Mouse (Mus musculus): ENCODE results near the gene Abhd4. TPM values are rescaled to one million over a fixed set of nuclear protein-coding genes. Genes with fewer than 3 reads are reported as not detected.

The Abhd4 gene
- polyA plus RNA-seq, 1 experiment from 2014 or later = 40.2 TPM

- no peak for DNase-seq (ENCODE audit: low spot score)
- Histone ChIP-seq H3K9me3 (ENCODE audit: control insufficient read depth, low read length) (no peaks in the 10 kb centered on the region), H3K4me3 (ENCODE audit: low read depth, low read length) (no peak overlapping the region), H3K27me3 (ENCODE audit: control insufficient read depth, insufficient read depth, low read length) (no peaks in the 10 kb centered on the region), H3K4me2 (replicated peaks; ENCODE audit: low read depth) (no peak overlapping the region), H3K27ac (replicated peaks) (no peak overlapping the region), H3K4me1 (replicated peaks; ENCODE audit: control insufficient read depth, insufficient read depth) (no peaks in the 10 kb centered on the region), H3K36me3 (ENCODE audit: control insufficient read depth, insufficient read depth, low read length) (peaks cover 5% of the 10 kb centered on the region), H3K9ac (ENCODE audit: low read length) (no peak overlapping the region)
- ATAC-seq (ENCODE audit: low FRiP score, low TSS enrichment) = no peak
- 90% methylated on average over 3 of the region's 3 CpGs for WGBS
- TF ChIP-seq CTCF (IDR thresholded peaks at IDR 0.05; ENCODE audit: low read depth) = no peak
- no peak for TF ChIP-seq EP300 (optimal IDR thresholded peaks at IDR 0.05)
Observed at GRCm38 (mm10) chr14:54272696-54273095, 18.7 kb downstream of the Abhd4 start.

GRCm38 (mm10) chr14:54276446-54276845, 22.5 kb downstream of the Abhd4 start:
- H3K4me3 ChIP-seq (ENCODE audit: low read depth, low read length) = no peak overlapping the region
- no peak overlapping the region for H3K4me2 ChIP-seq (replicated peaks; ENCODE audit: low read depth)
- no peaks in the 10 kb centered on the region for H3K36me3 ChIP-seq (ENCODE audit: control insufficient read depth, insufficient read depth, low read length)
- WGBS = 90% methylated on average over 2 of the region's 2 CpGs
- no peaks in the 10 kb centered on the region for H3K4me1 ChIP-seq (replicated peaks; ENCODE audit: control insufficient read depth, insufficient read depth)
- TF ChIP-seq CTCF (IDR thresholded peaks at IDR 0.05; ENCODE audit: low read depth) = no peak
- no peak for TF ChIP-seq EP300 (optimal IDR thresholded peaks at IDR 0.05)
- no peak overlapping the region for H3K9ac ChIP-seq (ENCODE audit: low read length)
- no peak overlapping the region for H3K27ac ChIP-seq (replicated peaks)
- no peaks in the 10 kb centered on the region for H3K27me3 ChIP-seq (ENCODE audit: control insufficient read depth, insufficient read depth, low read length)
- no peaks in the 10 kb centered on the region for H3K9me3 ChIP-seq (ENCODE audit: control insufficient read depth, low read length)
- ATAC-seq (ENCODE audit: low FRiP score, low TSS enrichment) (no peak), DNase-seq (ENCODE audit: low spot score) (no peak)

- 63% methylated on average over 1 of the region's 1 CpGs for WGBS
- ATAC-seq (ENCODE audit: low FRiP score, low TSS enrichment) = no peak
- H3K27me3 ChIP-seq (ENCODE audit: control insufficient read depth, insufficient read depth, low read length) = no peaks in the 10 kb centered on the region
- H3K36me3 ChIP-seq (ENCODE audit: control insufficient read depth, insufficient read depth, low read length) = no peaks in the 10 kb centered on the region
- no peak within 1 kb of the TSS for H3K9ac ChIP-seq (ENCODE audit: low read length)
- H3K27ac ChIP-seq (replicated peaks) = no peak within 1 kb of the TSS
- H3K4me3 ChIP-seq (ENCODE audit: low read depth, low read length) = no peak within 1 kb of the TSS
- DNase-seq (ENCODE audit: low spot score) = no peak
- H3K9me3 ChIP-seq (ENCODE audit: control insufficient read depth, low read length) = no peaks in the 10 kb centered on the region
- H3K4me1 ChIP-seq (replicated peaks; ENCODE audit: control insufficient read depth, insufficient read depth) = no peaks in the 10 kb centered on the region
- no peak within 1 kb of the TSS for H3K4me2 ChIP-seq (replicated peaks; ENCODE audit: low read depth)
- no peak for TF ChIP-seq CTCF (IDR thresholded peaks at IDR 0.05; ENCODE audit: low read depth)
Observed at GRCm38 (mm10) chr14:54284839-54285238, 30.9 kb downstream of the Abhd4 start, which contains the start of gene Olfr49. Gene Olfr49 (minus strand): TSS chr14:54284939.

GRCm38 (mm10) chr14:54300136-54300535, 46.1 kb downstream of the Abhd4 start:
- Histone ChIP-seq H3K4me1 (replicated peaks; ENCODE audit: control insufficient read depth, insufficient read depth) (no peaks in the 10 kb centered on the region), H3K4me3 (ENCODE audit: low read depth, low read length) (no peak overlapping the region), H3K9me3 (ENCODE audit: control insufficient read depth, low read length) (no peaks in the 10 kb centered on the region), H3K9ac (ENCODE audit: low read length) (no peak overlapping the region), H3K27me3 (ENCODE audit: control insufficient read depth, insufficient read depth, low read length) (no peaks in the 10 kb centered on the region), H3K27ac (replicated peaks) (no peak overlapping the region), H3K4me2 (replicated peaks; ENCODE audit: low read depth) (no peak overlapping the region), H3K36me3 (ENCODE audit: control insufficient read depth, insufficient read depth, low read length) (no peaks in the 10 kb centered on the region)
- WGBS = 76% methylated on average over 5 of the region's 5 CpGs
- no peak for TF ChIP-seq CTCF (IDR thresholded peaks at IDR 0.05; ENCODE audit: low read depth)
- no peak for TF ChIP-seq EP300 (optimal IDR thresholded peaks at IDR 0.05)
- no peak for ATAC-seq (ENCODE audit: low FRiP score, low TSS enrichment)
- DNase-seq (ENCODE audit: low spot score) = no peak

- no peak for ATAC-seq (ENCODE audit: low FRiP score, low TSS enrichment)
- Histone ChIP-seq H3K27me3 (ENCODE audit: control insufficient read depth, insufficient read depth, low read length) (no peaks in the 10 kb centered on the region), H3K4me3 (ENCODE audit: low read depth, low read length) (no peak overlapping the region), H3K9ac (ENCODE audit: low read length) (no peak overlapping the region), H3K36me3 (ENCODE audit: control insufficient read depth, insufficient read depth, low read length) (no peaks in the 10 kb centered on the region), H3K27ac (replicated peaks) (no peak overlapping the region), H3K4me2 (replicated peaks; ENCODE audit: low read depth) (no peak overlapping the region), H3K4me1 (replicated peaks; ENCODE audit: control insufficient read depth, insufficient read depth) (no peaks in the 10 kb centered on the region), H3K9me3 (ENCODE audit: control insufficient read depth, low read length) (no peaks in the 10 kb centered on the region)
- no peak for TF ChIP-seq CTCF (IDR thresholded peaks at IDR 0.05; ENCODE audit: low read depth)
- no peak for TF ChIP-seq EP300 (optimal IDR thresholded peaks at IDR 0.05)
- DNase-seq (ENCODE audit: low spot score) = no peak
- WGBS = 84% methylated on average over 3 of the region's 3 CpGs
Observed at GRCm38 (mm10) chr14:54300676-54301075, 46.7 kb downstream of the Abhd4 start.

- H3K4me3 ChIP-seq (ENCODE audit: low read depth, low read length) = no peak overlapping the region
- H3K36me3 ChIP-seq (ENCODE audit: control insufficient read depth, insufficient read depth, low read length) = no peaks in the 10 kb centered on the region
- H3K4me2 ChIP-seq (replicated peaks; ENCODE audit: low read depth) = no peak overlapping the region
- H3K9ac ChIP-seq (ENCODE audit: low read length) = no peak overlapping the region
- DNase-seq (ENCODE audit: low spot score) (no peak), ATAC-seq (ENCODE audit: low FRiP score, low TSS enrichment) (no peak)
- no peak overlapping the region for H3K27ac ChIP-seq (replicated peaks)
- no peaks in the 10 kb centered on the region for H3K9me3 ChIP-seq (ENCODE audit: control insufficient read depth, low read length)
- TF ChIP-seq CTCF (IDR thresholded peaks at IDR 0.05; ENCODE audit: low read depth) = no peak
- TF ChIP-seq EP300 (optimal IDR thresholded peaks at IDR 0.05) = no peak
- whole genome bisulfite sequencing = 27% methylated on average over 3 of the region's 3 CpGs
- H3K27me3 ChIP-seq (ENCODE audit: control insufficient read depth, insufficient read depth, low read length) = no peaks in the 10 kb centered on the region
- no peaks in the 10 kb centered on the region for H3K4me1 ChIP-seq (replicated peaks; ENCODE audit: control insufficient read depth, insufficient read depth)
Observed at GRCm38 (mm10) chr14:54311763-54312162, 57.8 kb downstream of the Abhd4 start.

Other genes starting within 250 kb of the Abhd4 start
- 397 and 433 TPM in 2 replicates for gene Dad1, start 84 bp upstream of the Abhd4 start, polyA plus RNA-seq (2015; fragmentation: Nextera tagmentation; extraction: Ambion mirVana)
- 0.02 and 0.16 TPM in 2 replicates for gene Olfr49, start 30.8 kb downstream of the Abhd4 start, polyA plus RNA-seq (2015; fragmentation: Nextera tagmentation; extraction: Ambion mirVana)
- 30.5 and 31.7 TPM in 2 replicates for gene Oxa1l, start 106.6 kb downstream of the Abhd4 start, polyA plus RNA-seq (2015; fragmentation: Nextera tagmentation; extraction: Ambion mirVana)
- 9.3 and 9.5 TPM in 2 replicates for gene Slc7a7, start 163.6 kb downstream of the Abhd4 start, polyA plus RNA-seq (2015; fragmentation: Nextera tagmentation; extraction: Ambion mirVana)
- 312 and 339 TPM in 2 replicates for gene Mrpl52, start 172.7 kb downstream of the Abhd4 start, polyA plus RNA-seq (2015; fragmentation: Nextera tagmentation; extraction: Ambion mirVana)
- 63.9 and 70.4 TPM in 2 replicates for gene Mmp14, start 177.4 kb downstream of the Abhd4 start, polyA plus RNA-seq (2015; fragmentation: Nextera tagmentation; extraction: Ambion mirVana)
- gene Lrp10, start 209.9 kb downstream of the Abhd4 start, polyA plus RNA-seq (2015; fragmentation: Nextera tagmentation; extraction: Ambion mirVana) = 59.3 and 70.0 TPM in 2 replicates
- 0.47 and 0.59 TPM in 2 replicates for gene Rem2, start 221.9 kb downstream of the Abhd4 start, polyA plus RNA-seq (2015; fragmentation: Nextera tagmentation; extraction: Ambion mirVana)

Data from stomach, postnatal 0 days (tissue).